Comparison of ENCODE assay signal across 9 mouse cellular contexts in the genomic region with DNA sequence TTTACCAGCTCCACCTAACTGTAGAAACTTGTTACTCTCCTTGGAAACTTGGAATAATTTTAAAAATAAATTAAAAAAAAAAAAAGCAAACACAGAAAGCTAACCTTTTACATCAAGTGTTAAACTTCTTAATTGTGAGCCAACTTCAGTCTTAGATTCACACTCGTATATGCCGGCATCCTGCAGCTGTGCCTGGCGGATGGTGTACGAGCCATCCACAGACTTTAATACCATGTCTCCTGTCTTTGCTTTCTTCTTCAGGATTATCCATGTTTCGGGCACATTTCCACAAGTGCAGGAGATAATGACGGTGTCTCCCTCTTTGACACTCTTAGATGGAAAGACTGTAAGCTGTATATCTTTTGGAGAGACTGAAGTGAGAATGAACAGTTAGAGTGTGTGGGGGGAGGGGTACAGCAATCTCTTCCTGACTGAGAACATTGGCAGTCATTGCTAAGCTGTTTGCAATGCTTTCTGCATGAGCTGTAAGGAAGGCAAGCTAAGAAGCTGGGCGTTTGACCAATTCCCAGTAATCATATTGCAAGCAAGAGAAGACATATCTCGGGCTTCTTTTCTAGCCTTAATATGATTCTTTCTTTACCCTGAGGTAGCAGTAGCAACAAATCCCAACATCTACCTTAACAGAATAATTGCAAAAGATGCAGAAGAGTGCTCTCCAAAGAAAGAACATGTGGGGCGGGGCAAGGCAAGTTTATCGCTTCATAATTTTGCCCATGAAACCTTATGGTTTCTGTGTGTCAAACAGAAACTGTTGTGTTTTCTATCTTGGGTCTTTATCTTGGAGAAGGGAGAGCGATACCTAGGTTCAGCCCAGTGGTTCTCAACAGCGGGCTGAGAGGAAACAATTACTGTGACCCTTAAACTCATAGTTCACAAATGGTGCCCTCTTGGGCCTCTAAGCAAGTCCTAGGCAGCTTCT. TPM values are rescaled to one million over a fixed set of nuclear protein-coding genes. Genes with fewer than 3 reads are reported as not detected.
DNase-seq lines count a peak whose midpoint lies in the region; ATAC-seq lines count a peak whose summit lies in the region.
"Had no signal": no experiment of that assay in that cellular context is flagged by ENCODE, and none has a peak within 500 bp of the region (broad histone marks: within the 10 kb centered on the region; RNA-seq: fewer than 3 reads in every experiment).

No protein-coding gene starts in this region.

- peak overlapping the region; percentile 35; the same call in 1 of the 2 replicates for H3K4me2 ChIP-seq in kidney, embryonic 16.5 days (replicated peaks; ENCODE audit: low read depth, low read length)
- peak overlapping the region; percentile 30 for H3K4me2 ChIP-seq in midbrain, embryonic 13.5 days (replicated peaks)
- H3K4me2 ChIP-seq: neural tube, embryonic 13.5 days had no signal

- peak; percentile 20 to 26 for DNase-seq in left cerebral cortex, adult 18-20 months (ENCODE audit: low spot score in 2 of 2)
- no peak for DNase-seq in left cerebral cortex, postnatal 36 days (ENCODE audit: low spot score in 2 of 2)
- peak; percentile 22 for DNase-seq in embryonic facial prominence, embryonic 10.5 days (ENCODE audit: low spot score)
- peak; percentile 69 to 70 for DNase-seq in heart, adult 9 months (ENCODE audit: low spot score in 2 of 2)
- DNase-seq in cerebellum, adult 11-12 months = no peak
- no peak for DNase-seq in cerebellum, adult 9-10 months

- peak overlapping the region; percentile 29; the same call in 1 of the 2 replicates for H3K4me3 ChIP-seq in embryonic facial prominence, embryonic 10.5 days
- no peak overlapping the region for H3K4me3 ChIP-seq in kidney, embryonic 16.5 days (ENCODE audit: low read length)
- no peak overlapping the region for H3K4me3 ChIP-seq in midbrain, embryonic 13.5 days (replicated peaks)
- H3K4me3 ChIP-seq: neural tube, embryonic 13.5 days had no signal

- no peak overlapping the region for H3K9ac ChIP-seq in kidney, embryonic 16.5 days (replicated peaks; ENCODE audit: low read length)
- H3K9ac ChIP-seq in midbrain, embryonic 13.5 days (replicated peaks) = no peak overlapping the region; the same call in 1 of the 2 replicates
- H3K9ac ChIP-seq: neural tube, embryonic 13.5 days had no signal

- peaks cover 29% of the 10 kb centered on the region for H3K36me3 ChIP-seq in embryonic facial prominence, embryonic 10.5 days (replicated peaks)
- H3K36me3 ChIP-seq in kidney, embryonic 16.5 days (ENCODE audit: insufficient read depth, low read length) = no peaks in the 10 kb centered on the region; the same call in none of the 2 replicates
- H3K36me3 ChIP-seq in midbrain, embryonic 13.5 days = 0 out of 2 replicates have a peak, but pooled peaks cover 4% of the 10 kb centered on the region
- H3K36me3 ChIP-seq: neural tube, embryonic 13.5 days had no signal

- no peaks in the 10 kb centered on the region for H3K27me3 ChIP-seq in embryonic facial prominence, embryonic 10.5 days (replicated peaks; ENCODE audit: low read depth, poor library complexity, severe bottlenecking)
- H3K27me3 ChIP-seq in kidney, embryonic 16.5 days (ENCODE audit: insufficient read depth, low read length) = no peaks in the 10 kb centered on the region
- no peaks in the 10 kb centered on the region for H3K27me3 ChIP-seq in midbrain, embryonic 13.5 days
- H3K27me3 ChIP-seq: neural tube, embryonic 13.5 days had no signal

- peaks cover 29% of the 10 kb centered on the region for H3K4me1 ChIP-seq in embryonic facial prominence, embryonic 10.5 days
- peaks cover 13% of the 10 kb centered on the region for H3K4me1 ChIP-seq in kidney, embryonic 16.5 days (ENCODE audit: insufficient read depth, low read length)
- H3K4me1 ChIP-seq in midbrain, embryonic 13.5 days (replicated peaks) = peaks cover 22% of the 10 kb centered on the region

- H3K27ac ChIP-seq in embryonic facial prominence, embryonic 10.5 days (replicated peaks) = peak overlapping the region; percentile 72
- H3K27ac ChIP-seq in kidney, embryonic 16.5 days (ENCODE audit: low read length) = peak overlapping the region; percentile 76
- peak overlapping the region; percentile 63 for H3K27ac ChIP-seq in midbrain, embryonic 13.5 days
- H3K27ac ChIP-seq: neural tube, embryonic 13.5 days had no signal

- intact Hi-C loops in left cerebral cortex, postnatal 36 days (cut with DNase I) = no loop called here

- no peak; the same call in 1 of the 2 replicates for ATAC-seq in kidney, embryonic 16.5 days (ENCODE audit: low FRiP score, low TSS enrichment)
- ATAC-seq in midbrain, embryonic 13.5 days = no peak

- H3K9me3 ChIP-seq in embryonic facial prominence, embryonic 10.5 days = no peaks in the 10 kb centered on the region
- no peaks in the 10 kb centered on the region for H3K9me3 ChIP-seq in kidney, embryonic 16.5 days (ENCODE audit: low read length)
- H3K9me3 ChIP-seq in midbrain, embryonic 13.5 days = no peaks in the 10 kb centered on the region
- H3K9me3 ChIP-seq: neural tube, embryonic 13.5 days had no signal

- 50% methylated on average over 12 of the region's 12 CpGs for WGBS in embryonic facial prominence, embryonic 10.5 days
- 60% methylated on average over 12 of the region's 12 CpGs for WGBS in kidney, embryonic 16.5 days
- 46% methylated on average over 12 of the region's 12 CpGs for WGBS in midbrain, embryonic 13.5 days

RNA-seq across cellular contexts. Expression of gene Vcam1, which starts 15.0 kb away (rescaled TPM):
- 10 to 100 TPM; 17.3 to 17.9 TPM for total RNA-seq in left cerebral cortex, adult 18-20 months (2021)
- 10 to 100 TPM; 20.4 to 26.0 TPM for total RNA-seq in left cerebral cortex, postnatal 36 days (2021)
- 28.5 and 35.9 TPM in 2 replicates for polyA plus RNA-seq in embryonic facial prominence, embryonic 10.5 days (2016; fragmentation: Nextera tagmentation; extraction: Ambion mirVana)
- 49.2 and 54.2 TPM in 2 replicates for polyA plus RNA-seq in kidney, embryonic 16.5 days (2015; fragmentation: Nextera tagmentation; extraction: Ambion mirVana)
- polyA plus RNA-seq in midbrain, embryonic 13.5 days (2015; fragmentation: Nextera tagmentation; extraction: Ambion mirVana) = 38.5 and 44.4 TPM in 2 replicates

Comparison
In these comparisons a context has a peak if more than half of its experiments do, and no peak if none do; other contexts are left out.
1. DNase-seq: peak in left cerebral cortex, adult 18-20 months (2 of 2), embryonic facial prominence, embryonic 10.5 days (single experiment) and heart, adult 9 months (2 of 2); none in left cerebral cortex, postnatal 36 days (0 of 2), cerebellum, adult 11-12 months (single experiment) and cerebellum, adult 9-10 months (single experiment).
2. Peak in every context shown above with its lines, with median percentiles within 50 percentile points of each other: H3K27ac ChIP-seq.